Mouse (Mus musculus) testis, adult 2 months (tissue): ENCODE results near the gene Wdfy2.

Experiments
- CTCF ChIP-seq: fragments of 200-500 bp; IDR thresholded peaks from 2 replicates; pipeline ENCODE4 v1.5.1; 2012; ENCODE audit warnings: low read depth, mild to moderate bottlenecking, inconsistent platforms, low read length, moderate library complexity; ENCODE audit not compliant: control insufficient read depth, insufficient read depth, insufficient replicate concordance
- POLR2A ChIP-seq: fragments of 200-500 bp; IDR thresholded peaks from 2 replicates; pipeline ENCODE4 v1.6.1; 2012; ENCODE audit warnings: low read depth, mild to moderate bottlenecking, inconsistent platforms, low read length, moderate library complexity; ENCODE audit not compliant: control insufficient read depth

GRCm38 (mm10) chr14:62789282-62789681, 48.2 kb upstream of the Wdfy2 start:
- TF ChIP-seq POLR2A (no peak), CTCF (no peak)
